Mouse (Mus musculus): ENCODE measurements around the gene Flot1.
A peak's percentile ranks its signal among the peaks of the same experiment; 100 is the strongest.

Gene Flot1

DNA sequence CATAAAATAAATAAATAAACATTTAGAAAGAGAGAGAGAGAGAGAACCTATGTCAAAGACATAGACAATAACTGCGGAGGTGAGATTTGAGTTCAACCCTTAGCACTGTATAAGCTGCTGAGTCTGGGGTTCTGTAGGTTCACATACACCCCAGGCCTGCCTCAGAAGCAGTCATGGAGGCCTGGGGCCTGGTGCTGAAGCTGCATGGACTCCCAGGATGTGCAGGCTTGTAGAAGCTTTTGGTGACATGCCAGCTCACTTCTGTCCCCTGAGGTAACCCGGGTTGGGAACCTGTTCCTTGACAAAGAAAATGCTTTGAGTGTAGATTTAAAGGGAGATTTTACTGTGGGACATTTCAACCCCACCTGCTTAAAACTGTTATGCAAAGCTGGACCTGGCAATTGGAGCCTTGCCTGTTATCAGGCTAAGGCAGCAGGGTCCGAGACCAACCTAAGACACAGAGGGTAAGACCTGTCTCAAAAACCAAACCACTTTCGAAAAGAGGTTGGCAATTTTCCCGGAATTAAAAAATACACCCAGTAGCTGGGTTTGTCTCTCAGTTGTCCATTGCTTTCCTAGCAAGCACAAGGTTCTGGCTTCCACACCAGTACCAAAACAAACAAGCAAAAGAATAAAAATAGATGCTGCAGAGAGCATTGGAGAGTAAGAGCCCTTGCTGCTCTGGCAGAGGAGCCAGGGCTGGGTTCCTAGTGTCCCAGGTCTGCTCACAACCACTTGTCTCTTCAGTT lies 12.0 kb upstream of the Flot1 start:
- DNase-seq (ENCODE audit: low spot score in 2 of 2): no peak

DNA sequence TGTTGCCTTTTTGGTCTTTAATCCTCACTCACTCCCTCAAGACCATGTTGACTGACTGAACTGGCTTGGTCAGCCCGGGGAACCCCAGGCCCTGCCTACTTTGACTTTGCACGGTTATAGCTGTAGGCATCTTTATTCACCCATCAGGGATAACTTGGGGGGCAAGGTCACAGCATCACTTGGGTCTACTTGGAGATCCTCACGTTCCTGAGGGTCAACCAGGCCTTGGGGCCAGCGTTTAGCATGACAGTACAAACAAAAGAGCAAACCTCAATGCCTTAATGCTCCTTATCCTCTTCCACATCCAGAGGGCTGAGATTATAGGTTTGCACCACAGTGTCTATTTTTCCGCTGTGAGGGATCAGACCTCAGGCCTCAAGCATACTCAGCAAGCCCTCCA lies 10.7 kb upstream of the Flot1 start:
- no peak for DNase-seq (ENCODE audit: low spot score in 2 of 2)

- DNase-seq (ENCODE audit: low spot score in 2 of 2): no peak
Measured at GRCm38 (mm10) chr17:35812736-35813135, 10.3 kb upstream of the Flot1 start.

GRCm38 (mm10) chr17:35813245-35813647 lies 9.8 kb upstream of the Flot1 start:
- peak in 1 of 2 experiments; percentile 79 for DNase-seq (ENCODE audit: low spot score in 2 of 2)

DNA sequence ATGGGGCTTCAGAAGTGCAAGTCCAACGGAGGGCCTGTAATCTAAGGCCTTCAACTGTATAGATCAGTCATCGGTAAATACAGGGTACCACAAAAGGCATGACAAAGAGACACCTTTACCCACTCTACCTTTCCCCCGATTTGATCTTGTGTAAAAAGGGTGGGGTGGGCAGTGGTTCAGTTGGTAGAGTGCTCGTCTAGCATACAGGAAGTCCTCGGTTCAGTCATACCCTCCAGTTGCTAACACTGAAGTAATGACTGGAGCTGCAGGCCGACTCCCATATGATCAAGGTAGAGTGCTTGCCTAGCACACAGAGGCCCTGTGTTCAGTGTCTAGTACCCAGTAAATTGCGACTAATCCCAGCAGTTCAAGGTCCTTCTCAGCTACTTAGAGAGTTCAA lies 9.4 kb upstream of the Flot1 start:
- no peak for DNase-seq (ENCODE audit: low spot score in 2 of 2)

GRCm38 (mm10) chr17:35814678-35815077 lies 8.4 kb upstream of the Flot1 start:
- DNase-seq (ENCODE audit: low spot score in 2 of 2): no peak

- no peak for DNase-seq (ENCODE audit: low spot score in 2 of 2)
Measured at GRCm38 (mm10) chr17:35815836-35816235, 7.2 kb upstream of the Flot1 start.

GRCm38 (mm10) chr17:35816686-35817085 lies 6.3 kb upstream of the Flot1 start:
- DNase-seq (ENCODE audit: low spot score in 2 of 2): no peak

GRCm38 (mm10) chr17:35817226-35817625 lies 5.8 kb upstream of the Flot1 start:
- DNase-seq (ENCODE audit: low spot score in 2 of 2): no peak

GRCm38 (mm10) chr17:35820111-35820510 lies 2.9 kb upstream of the Flot1 start:
- DNase-seq (ENCODE audit: low spot score in 2 of 2): no peak

GRCm38 (mm10) chr17:35821439-35822430 lies 1.3 kb upstream of the Flot1 start, which contains the start of gene Ier3:
Gene Ier3, plus strand, starts transcription at chr17:35821684.
- DNase-seq (ENCODE audit: low spot score in 2 of 2): peak in 1 of 2 experiments; percentile 69

- no peak for DNase-seq (ENCODE audit: low spot score in 2 of 2)
Measured at GRCm38 (mm10) chr17:35822564-35822963, 466 bp upstream of the Flot1 start.

GRCm38 (mm10) chr17:35824402-35824801 lies 1.4 kb downstream of the Flot1 start:
- DNase-seq (ENCODE audit: low spot score in 2 of 2): no peak

DNA sequence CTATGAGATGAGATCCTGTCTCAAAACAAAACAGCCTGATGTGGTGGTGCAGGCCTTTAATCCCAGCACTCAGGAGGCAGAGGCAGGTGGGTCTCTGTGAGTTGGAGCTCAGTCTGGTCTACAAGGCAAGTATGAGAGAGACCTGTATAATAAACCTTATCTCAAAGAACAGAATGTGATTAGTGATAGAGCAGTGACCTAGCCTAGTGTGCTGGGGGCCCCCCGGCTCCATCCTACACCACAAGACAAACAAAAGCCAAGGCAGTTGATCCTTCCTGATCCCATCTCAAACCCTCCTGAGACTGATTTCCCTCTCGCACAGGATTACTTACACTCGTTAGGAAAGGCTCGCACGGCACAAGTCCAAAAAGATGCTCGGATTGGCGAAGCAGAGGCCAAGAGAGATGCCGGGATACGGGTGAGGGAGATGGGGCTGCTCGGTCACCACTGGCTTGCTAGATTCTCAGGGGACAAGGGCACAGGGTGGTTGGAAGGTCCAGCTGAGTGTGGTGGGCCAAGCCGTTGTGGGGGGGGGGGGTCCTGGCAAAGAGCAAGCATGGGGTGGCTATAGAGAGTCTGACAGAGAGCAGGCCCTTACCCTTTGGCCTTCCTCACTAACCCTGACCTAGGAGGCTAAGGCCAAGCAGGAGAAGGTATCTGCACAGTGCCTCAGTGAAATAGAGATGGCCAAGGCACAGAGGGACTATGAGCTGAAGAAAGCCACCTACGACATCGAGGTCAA lies 2.2 kb downstream of the Flot1 start:
- DNase-seq (ENCODE audit: low spot score in 2 of 2): no peak

DNA sequence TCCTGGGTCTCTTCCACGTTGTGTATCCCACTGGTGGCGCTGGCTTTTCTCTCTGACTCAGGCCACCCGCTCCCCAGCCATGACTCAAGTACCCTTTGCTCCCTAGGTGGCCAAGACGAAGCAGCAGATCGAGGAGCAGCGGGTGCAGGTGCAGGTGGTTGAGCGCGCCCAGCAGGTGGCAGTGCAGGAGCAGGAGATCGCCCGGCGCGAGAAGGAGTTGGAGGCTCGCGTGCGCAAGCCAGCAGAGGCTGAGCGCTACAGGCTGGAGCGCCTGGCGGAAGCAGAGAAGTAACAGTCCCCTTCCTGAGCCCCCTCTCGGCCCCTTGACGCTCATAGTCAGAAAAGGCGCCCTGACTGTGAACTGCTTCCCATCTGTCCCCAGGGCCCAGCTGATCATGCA lies 6.7 kb downstream of the Flot1 start:
- peak in 1 of 2 experiments; percentile 84 for DNase-seq (ENCODE audit: low spot score in 2 of 2)

DNA sequence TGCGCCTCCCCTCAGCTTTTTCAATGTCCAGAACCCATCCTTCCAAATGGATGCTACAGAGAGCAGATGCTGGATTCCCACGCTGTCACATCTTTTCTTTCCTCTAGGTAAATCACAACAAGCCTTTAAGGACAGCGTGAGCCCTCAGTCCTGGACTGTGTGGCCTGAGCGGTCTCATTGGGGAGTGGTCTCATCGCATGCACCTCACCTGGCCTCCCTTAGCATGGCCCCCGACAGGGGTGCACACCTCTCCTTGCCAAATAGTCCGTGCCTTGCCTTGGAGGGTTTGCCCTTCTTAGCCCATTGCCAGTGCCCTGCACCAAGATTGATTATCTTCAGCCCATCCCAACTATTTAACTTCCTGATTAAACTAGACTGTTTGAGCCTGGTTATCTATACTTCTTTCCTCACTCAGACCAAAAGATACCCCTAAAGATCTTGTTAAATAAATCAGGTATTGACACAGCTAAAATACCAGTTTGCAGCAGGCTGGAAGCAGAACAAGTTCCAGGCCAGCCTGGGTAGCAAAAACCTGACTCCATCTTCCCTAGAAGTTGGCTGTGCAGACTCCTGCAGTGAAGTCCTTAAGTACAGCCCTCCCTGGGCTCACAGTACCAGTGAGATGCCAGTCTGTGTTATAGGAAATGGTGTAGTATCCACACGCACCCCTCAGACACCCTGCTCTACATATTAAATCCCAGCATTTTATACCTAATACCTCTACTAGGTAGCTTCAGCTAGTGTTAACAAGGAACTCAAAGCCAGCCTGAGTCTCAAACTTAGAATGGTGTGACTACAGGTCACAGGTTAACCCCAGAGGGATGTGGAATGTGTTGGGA lies 9.6 kb downstream of the Flot1 start:
- no peak for DNase-seq (ENCODE audit: low spot score in 2 of 2)

DNA sequence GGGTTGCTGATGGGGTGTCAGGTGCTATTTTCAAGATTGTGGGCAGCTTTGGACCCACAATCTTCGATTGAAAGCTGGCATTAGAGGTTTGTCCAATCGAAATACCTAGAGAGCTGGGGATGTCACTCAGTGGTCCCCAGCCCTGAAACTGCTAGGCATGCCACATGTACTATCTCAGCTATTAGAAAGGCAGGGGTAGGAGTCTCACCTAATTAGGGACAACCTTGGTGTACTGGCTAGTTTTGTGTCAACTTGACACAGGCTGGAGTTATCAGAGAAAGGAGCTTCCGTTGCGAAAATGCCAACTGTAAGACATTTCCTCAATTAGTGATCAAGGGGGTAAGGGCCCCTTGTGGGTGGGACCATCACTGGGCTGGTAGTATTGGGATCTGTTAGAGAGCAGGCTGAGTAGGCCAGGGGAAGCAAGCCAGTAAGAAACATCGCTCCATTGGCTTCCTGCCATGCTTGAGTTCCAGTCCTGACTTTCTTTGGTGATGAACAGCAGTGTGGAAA lies 10.3 kb downstream of the Flot1 start:
- DNase-seq (ENCODE audit: low spot score in 2 of 2): no peak

DNA sequence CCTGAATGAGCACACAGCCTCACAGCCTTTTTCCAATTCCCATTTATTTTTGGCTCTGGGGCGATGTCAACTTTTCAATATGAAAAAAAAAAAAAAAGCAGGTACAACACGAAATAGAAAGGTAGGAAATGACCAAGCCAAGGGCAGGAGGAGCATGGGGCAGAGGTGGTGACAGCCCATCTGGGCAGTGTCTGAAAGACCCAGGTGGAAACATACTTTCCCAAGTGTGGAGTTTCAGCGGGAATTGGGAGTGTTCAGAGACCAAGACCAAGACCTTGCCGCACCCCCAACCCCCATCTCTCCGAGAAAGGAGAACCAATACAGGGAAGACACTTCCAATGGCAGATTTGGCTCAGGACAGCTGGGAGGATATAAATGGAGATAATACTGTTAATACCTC lies 10.9 kb downstream of the Flot1 start:
- no peak for DNase-seq (ENCODE audit: low spot score in 2 of 2)

DNA sequence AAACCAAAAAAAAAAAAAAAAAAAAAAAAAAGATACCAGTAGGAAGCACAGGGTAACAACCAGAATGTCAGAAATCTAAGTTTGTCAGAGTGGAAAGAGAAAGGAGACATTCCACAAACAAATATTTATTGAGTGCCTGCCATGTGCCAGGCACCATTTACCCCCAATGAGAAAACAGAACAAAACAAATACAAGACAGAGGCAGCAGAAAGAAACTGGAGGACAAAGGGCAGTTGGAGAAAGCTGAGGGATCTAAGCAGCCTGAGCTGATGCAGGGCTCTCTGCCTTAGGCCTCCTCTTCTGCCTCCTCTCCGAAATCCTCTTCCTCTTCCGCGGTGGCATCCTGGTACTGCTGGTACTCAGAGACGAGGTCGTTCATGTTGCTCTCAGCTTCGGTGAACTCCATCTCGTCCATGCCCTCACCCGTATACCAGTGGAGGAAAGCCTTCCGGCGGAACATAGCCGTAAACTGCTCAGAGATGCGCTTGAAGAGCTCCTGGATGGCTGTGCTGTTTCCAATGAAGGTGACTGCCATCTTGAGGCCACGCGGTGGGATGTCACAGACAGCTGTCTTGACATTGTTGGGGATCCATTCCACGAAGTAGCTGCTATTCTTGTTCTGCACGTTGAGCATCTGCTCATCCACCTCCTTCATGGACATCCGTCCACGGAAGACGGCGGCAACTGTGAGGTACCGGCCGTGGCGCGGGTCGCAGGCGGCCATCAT lies 11.8 kb downstream of the Flot1 start:
- peak in 1 of 2 experiments; percentile 48 for DNase-seq (ENCODE audit: low spot score in 2 of 2)

All from left cerebral cortex, adult 9 months (tissue).